Mouse (Mus musculus) left cerebral cortex, postnatal 36 days (tissue): ENCODE data around the gene Rap1gds1. TPM values are rescaled to one million over a fixed set of nuclear protein-coding genes. Genes with fewer than 3 reads are reported as not detected.

ENCODE experiments used
- DNase-seq, 2 experiments: peaks; one replicate each; pipeline ENCODE4 v3.0.0; 2021 to 2022; ENCODE audit warnings: low spot score in 2 of 2, mixed read lengths in 1 of 2
- intact Hi-C: fragments of 180-260 bp; cut with DNase I; formaldehyde crosslinking; loops from one replicate; pipeline ENCODE4 v1.15.1; 2025
- total RNA-seq, 2 experiments: library from RNA; stranded (reverse); gene quantifications; 2 replicates each; pipeline ENCODE4 v1.2.3; 2021

Rap1gds1 gene
- total RNA-seq, 2 experiments from 2014 or later, result 253 to 296 TPM

GRCm38 (mm10) chr3:138898055-138898454 lies 176.9 kb downstream of the Rap1gds1 start:
- intact Hi-C loops, result no loop called here
- no peak for DNase-seq

- DNase-seq, result no peak
- intact Hi-C loops, result no loop called here
Measured at GRCm38 (mm10) chr3:138897500-138897899, 177.5 kb downstream of the Rap1gds1 start.

- no peak for DNase-seq
- intact Hi-C loops, result no loop called here
Measured at GRCm38 (mm10) chr3:138893520-138893919, 181.5 kb downstream of the Rap1gds1 start.

GRCm38 (mm10) chr3:138889769-138890295 lies 185.2 kb downstream of the Rap1gds1 start:
- intact Hi-C loops, result no loop called here
- DNase-seq, result no peak

DNA sequence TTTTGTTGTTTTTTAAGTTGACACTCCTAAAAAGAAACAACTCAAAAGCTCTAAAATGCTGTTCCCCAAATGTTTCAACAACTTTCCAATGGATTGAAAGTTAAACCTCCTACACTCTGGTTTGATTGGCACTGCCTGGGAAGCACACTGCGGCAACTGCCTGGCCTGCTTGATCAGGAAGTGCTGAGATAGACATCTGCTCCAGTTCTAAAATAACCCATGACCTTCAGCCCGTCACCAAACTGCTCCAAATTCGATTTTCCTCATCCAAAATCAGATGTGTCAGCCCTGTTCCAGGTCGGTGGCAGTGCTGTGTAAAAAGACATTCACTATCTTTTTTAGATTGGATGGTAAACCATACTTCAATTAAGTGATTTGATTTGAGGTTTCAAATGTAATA lies 185.8 kb downstream of the Rap1gds1 start:
- no peak for DNase-seq

DNA sequence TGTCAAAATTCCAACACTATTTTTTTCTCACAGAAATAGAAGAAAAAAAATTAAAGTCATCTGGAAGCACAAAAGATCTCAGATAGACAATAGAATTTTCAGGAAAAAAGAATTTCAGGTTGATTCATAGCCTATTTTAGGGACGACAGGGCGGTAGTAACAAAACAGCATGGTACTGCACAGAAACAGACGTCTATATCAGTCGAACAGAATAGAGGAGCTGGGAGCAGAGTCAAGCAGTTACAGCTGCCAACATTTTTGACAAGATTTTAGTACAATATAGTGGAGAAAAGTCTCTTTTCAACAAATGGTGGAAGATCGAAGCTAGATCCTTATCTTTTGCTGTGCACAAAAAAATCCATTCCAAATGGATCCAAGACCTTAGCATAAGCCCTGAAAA lies 188.9 kb downstream of the Rap1gds1 start:
- no peak for DNase-seq
- intact Hi-C loops, result no loop called here

More for the DNA sequence above, 185.8 kb downstream of the Rap1gds1 start:
- intact Hi-C loops, result no loop called here

GRCm38 (mm10) chr3:138881725-138882347 lies 193.2 kb downstream of the Rap1gds1 start:
- intact Hi-C loops, result no loop called here
- no peak for DNase-seq

- intact Hi-C loops, result no loop called here
- no peak for DNase-seq
Measured at GRCm38 (mm10) chr3:138880999-138881724, 193.8 kb downstream of the Rap1gds1 start.

DNA sequence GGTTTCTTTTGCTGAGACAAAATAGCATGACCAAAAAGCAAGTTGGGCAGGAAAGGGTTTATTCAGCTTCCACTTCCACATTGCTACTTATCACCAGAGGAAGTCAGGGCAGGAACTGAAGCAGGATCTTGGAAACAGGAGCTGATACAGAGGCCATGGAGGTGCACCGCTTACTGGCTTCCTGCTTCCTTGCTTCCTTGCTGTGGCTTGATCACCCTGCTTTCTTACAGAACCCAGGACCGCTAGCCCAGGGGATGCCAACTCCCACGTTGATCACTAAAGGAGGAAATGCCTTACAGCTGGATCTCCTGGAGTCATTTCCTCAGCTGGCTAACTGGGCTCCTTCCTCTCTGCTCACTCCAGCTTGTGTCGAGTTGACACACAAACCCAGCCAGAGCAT lies 197.3 kb downstream of the Rap1gds1 start:
- intact Hi-C loops, result no loop called here
- DNase-seq, result no peak

- DNase-seq, result peak in 1 of 2 experiments; percentile 56
- intact Hi-C loops, result no loop called here
Measured at GRCm38 (mm10) chr3:138876931-138877361, 198.1 kb downstream of the Rap1gds1 start.

DNA sequence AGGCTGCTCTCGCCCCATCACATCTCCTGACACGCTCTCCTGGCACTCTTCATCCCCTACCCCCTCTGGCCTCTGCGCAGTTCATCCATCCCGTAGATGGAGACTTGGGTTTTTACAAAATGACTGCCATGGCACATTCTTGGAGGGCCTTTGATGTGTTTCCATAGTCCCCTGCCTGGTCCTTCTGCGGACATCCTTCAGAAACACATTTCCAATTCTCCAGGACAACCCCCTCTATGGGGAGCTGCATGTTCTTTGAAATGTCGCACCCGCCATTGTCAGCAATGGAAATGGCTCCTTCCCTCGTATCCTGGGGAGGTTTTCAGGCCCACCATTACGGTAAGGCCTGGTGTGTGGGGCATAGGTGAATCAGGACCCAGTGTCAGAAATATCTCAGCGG lies 198.6 kb downstream of the Rap1gds1 start:
- no peak for DNase-seq
- intact Hi-C loops, result no loop called here

DNA sequence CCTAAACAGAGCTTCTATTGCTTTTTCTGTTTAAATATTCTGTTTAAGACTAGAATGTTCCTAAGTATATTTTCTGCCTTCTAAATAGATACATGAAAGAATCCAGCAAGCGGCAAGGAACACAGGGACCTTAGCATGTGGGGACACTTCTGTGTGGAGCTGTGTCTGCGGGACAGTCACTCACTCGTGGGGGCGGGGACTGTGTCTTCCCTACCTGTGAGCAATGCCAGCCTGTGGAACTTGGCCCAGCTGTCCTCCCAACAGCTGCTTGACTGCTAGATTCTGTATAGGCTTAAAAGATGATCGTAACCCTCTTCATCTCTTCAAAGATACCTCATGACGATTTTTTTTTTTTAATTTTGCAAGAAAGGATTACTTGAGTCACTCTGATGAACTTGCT lies 199.1 kb downstream of the Rap1gds1 start:
- no peak for DNase-seq
- intact Hi-C loops, result no loop called here

Other genes with a start within 250 kb of the Rap1gds1 start
- under 1 TPM in 1 of 2 experiments, not detected in 1; 0.25 TPM for gene Stpg2, start 130.5 kb upstream of the Rap1gds1 start, total RNA-seq